Mouse (Mus musculus) heart, postnatal 25 days (tissue): ENCODE data around the gene Pla2g4a. TPM values are rescaled to one million over a fixed set of nuclear protein-coding genes. Genes with fewer than 3 reads are reported as not detected.
"Not testable (repeated sequence)": the region's sequence is repeated elsewhere in the genome, so short reads cannot be mapped to it uniquely, and the experiment has no call there.

ENCODE experiments used
- DNase-seq: peaks from one replicate; pipeline ENCODE4 v3.0.0; 2022; ENCODE audit warnings: low spot score
- intact Hi-C: fragments of 180-260 bp; cut with DNase I; formaldehyde crosslinking; loops from one replicate; pipeline ENCODE4 v1.15.1; 2025
- total RNA-seq, 2 experiments: library from RNA; stranded (reverse); gene quantifications; 2 replicates each; pipeline ENCODE4 v1.2.3; 2021

Pla2g4a gene
- total RNA-seq, 2 experiments from 2014 or later: 3.9 to 4.0 TPM

- DNase-seq: no peak
- intact Hi-C loops: no loop called here
Observed at GRCm38 (mm10) chr1:149939261-149940032, 21.6 kb downstream of the Pla2g4a start.

GRCm38 (mm10) chr1:149937825-149938224 is 23.3 kb downstream of the Pla2g4a start:
- DNase-seq: no peak
- intact Hi-C loops: no loop called here

- intact Hi-C loops: no loop called here
- no peak for DNase-seq
Observed at GRCm38 (mm10) chr1:149929140-149929539, 31.9 kb downstream of the Pla2g4a start.

GRCm38 (mm10) chr1:149923737-149924136 is 37.4 kb downstream of the Pla2g4a start:
- intact Hi-C loops: not testable (repeated sequence)

GRCm38 (mm10) chr1:149922219-149922618 is 38.9 kb downstream of the Pla2g4a start:
- intact Hi-C loops: no loop called here
- no peak for DNase-seq

More at GRCm38 (mm10) chr1:149923737-149924136, 37.4 kb downstream of the Pla2g4a start:
- DNase-seq: not testable (repeated sequence)

- no peak for DNase-seq
- intact Hi-C loops: no loop called here
Observed at GRCm38 (mm10) chr1:149921325-149921724, 39.8 kb downstream of the Pla2g4a start.

- intact Hi-C loops: no loop called here
- DNase-seq: peak; percentile 13
Observed at GRCm38 (mm10) chr1:149919301-149919700, 41.8 kb downstream of the Pla2g4a start.

- no peak for DNase-seq
- intact Hi-C loops: no loop called here
Observed at GRCm38 (mm10) chr1:149912984-149913383, 48.1 kb downstream of the Pla2g4a start.

GRCm38 (mm10) chr1:149911050-149911449 is 50.0 kb downstream of the Pla2g4a start:
- DNase-seq: no peak
- intact Hi-C loops: no loop called here

GRCm38 (mm10) chr1:149898001-149898625 is 63.0 kb downstream of the Pla2g4a start:
- peak; percentile 58 for DNase-seq
- intact Hi-C loops: no loop called here

- DNase-seq: no peak
- intact Hi-C loops: no loop called here
Observed at GRCm38 (mm10) chr1:149896590-149896989, 64.5 kb downstream of the Pla2g4a start.

- intact Hi-C loops: no loop called here
- no peak for DNase-seq
Observed at GRCm38 (mm10) chr1:149894940-149895339, 66.2 kb downstream of the Pla2g4a start.

- DNase-seq: no peak
- intact Hi-C loops: no loop called here
Observed at GRCm38 (mm10) chr1:149893903-149894302, 67.2 kb downstream of the Pla2g4a start.

GRCm38 (mm10) chr1:149891057-149891456 is 70.0 kb downstream of the Pla2g4a start:
- intact Hi-C loops: no loop called here
- no peak for DNase-seq

GRCm38 (mm10) chr1:149882419-149883025 is 78.6 kb downstream of the Pla2g4a start:
- intact Hi-C loops: no loop called here
- DNase-seq: no peak

- intact Hi-C loops: no loop called here
Observed at GRCm38 (mm10) chr1:149878175-149878574, 82.9 kb downstream of the Pla2g4a start.

GRCm38 (mm10) chr1:149876502-149876901 is 84.6 kb downstream of the Pla2g4a start:
- intact Hi-C loops: no loop called here

More at GRCm38 (mm10) chr1:149878175-149878574, 82.9 kb downstream of the Pla2g4a start:
- no peak for DNase-seq

GRCm38 (mm10) chr1:149871625-149872024 is 89.5 kb downstream of the Pla2g4a start:
- intact Hi-C loops: no loop called here
- no peak for DNase-seq

More at GRCm38 (mm10) chr1:149876502-149876901, 84.6 kb downstream of the Pla2g4a start:
- DNase-seq: no peak

- intact Hi-C loops: no loop called here
- no peak for DNase-seq
Observed at GRCm38 (mm10) chr1:149867323-149867722, 93.8 kb downstream of the Pla2g4a start.

GRCm38 (mm10) chr1:149866202-149866601 is 94.9 kb downstream of the Pla2g4a start:
- intact Hi-C loops: no loop called here
- DNase-seq: no peak

GRCm38 (mm10) chr1:149862801-149863200 is 98.3 kb downstream of the Pla2g4a start:
- intact Hi-C loops: no loop called here
- peak; percentile 63 for DNase-seq
